Mouse (Mus musculus) cerebellum, adult 2 months (tissue): ENCODE data around the gene Pak4.

Experiments used
- CTCF ChIP-seq: fragments of 200-500 bp; IDR thresholded peaks from 2 replicates; pipeline ENCODE4 v1.5.1; 2011; ENCODE audit warnings: low read depth, mild to moderate bottlenecking, control low read depth, low read length, moderate library complexity, borderline replicate concordance; ENCODE audit not compliant: insufficient read depth
- POLR2A ChIP-seq: fragments of 200-500 bp; IDR thresholded peaks from 2 replicates; pipeline ENCODE4 v1.6.1; 2011; ENCODE audit warnings: low read length, control low read depth, borderline replicate concordance; ENCODE audit not compliant: insufficient read depth

DNA sequence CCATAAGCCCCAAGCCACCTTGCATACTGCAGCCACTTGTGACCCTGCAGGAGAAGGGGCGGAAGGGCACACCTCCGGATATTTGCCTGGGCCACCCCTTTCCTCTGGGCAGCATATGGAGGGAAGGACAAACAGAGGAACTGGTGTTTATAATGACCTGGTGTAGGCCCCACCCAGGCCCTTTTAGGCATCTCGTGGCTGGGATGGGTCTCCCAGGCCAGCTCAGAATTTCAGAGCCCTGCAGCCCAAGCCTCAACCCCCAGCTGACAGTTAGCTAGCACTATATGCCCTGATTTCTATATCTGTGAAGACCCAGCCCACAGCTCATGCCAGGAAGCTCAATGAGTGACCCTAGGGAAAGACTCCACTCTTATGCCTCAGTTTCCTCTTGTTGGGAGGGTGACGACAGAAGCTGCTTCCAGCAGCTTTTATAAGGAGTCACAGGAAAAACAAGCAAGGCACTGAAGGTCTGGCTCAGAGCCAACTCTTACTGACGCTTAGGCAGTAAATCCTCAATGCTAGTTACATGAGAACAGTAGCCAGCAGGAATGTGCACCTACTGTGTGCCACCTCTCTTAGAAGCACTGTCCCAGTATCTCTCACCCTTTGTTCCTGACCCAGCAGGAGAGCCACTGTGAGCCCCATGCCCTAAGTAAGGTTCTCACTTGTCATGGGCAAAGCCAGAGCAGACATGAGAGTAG lies 26.9 kb downstream of the Pak4 start:
- TF ChIP-seq CTCF = no peak
- TF ChIP-seq POLR2A = no peak
